ENCODE assay signal across 9 mouse cellular contexts in the genomic region with DNA sequence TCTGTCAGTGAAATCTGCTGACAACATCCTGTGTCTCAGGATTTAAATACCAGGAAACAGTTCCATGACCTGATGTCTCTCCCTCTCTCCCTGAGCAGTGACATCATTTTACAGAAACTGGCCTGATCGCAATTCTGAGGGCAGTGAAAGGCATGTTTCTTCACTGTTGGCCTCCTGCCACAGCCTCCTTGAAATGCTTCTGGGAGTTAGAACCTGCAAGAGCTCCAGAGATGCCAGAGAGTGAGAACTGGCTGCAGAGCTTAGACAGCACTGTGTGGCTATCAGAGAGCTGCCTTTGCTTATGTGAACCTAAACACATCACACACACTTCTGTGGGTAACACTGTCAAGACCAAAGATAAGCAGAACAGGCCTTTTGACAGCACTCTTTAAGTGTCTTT.
DNase-seq lines count a peak whose midpoint lies in the region; ATAC-seq and TF ChIP-seq lines count a peak whose summit lies in the region.
"Had no signal": no experiment of that assay in that cellular context is flagged by ENCODE, and none has a peak within 500 bp of the region (broad histone marks: within the 10 kb centered on the region; RNA-seq: fewer than 3 reads in every experiment).

No protein-coding gene starts in this region.

- H3K4me3 ChIP-seq in neural tube, embryonic 11.5 days (ENCODE audit: low read depth, low read length), result no peak overlapping the region
- H3K4me3 ChIP-seq in heart, postnatal 0 days (ENCODE audit: low read depth, low read length), result no peak overlapping the region
- H3K4me3 ChIP-seq in stomach, postnatal 0 days (ENCODE audit: low read depth, low read length), result no peak overlapping the region
- H3K4me3 ChIP-seq: megakaryocyte, embryonic 14.5 days had no signal

- H3K9ac ChIP-seq in neural tube, embryonic 11.5 days (ENCODE audit: low read length), result no peak overlapping the region
- no peak overlapping the region; the same call in 1 of the 2 replicates for H3K9ac ChIP-seq in heart, postnatal 0 days (replicated peaks; ENCODE audit: low read depth, low read length)
- H3K9ac ChIP-seq in stomach, postnatal 0 days (ENCODE audit: low read length), result no peak overlapping the region

- no peaks in the 10 kb centered on the region for H3K36me3 ChIP-seq in neural tube, embryonic 11.5 days (ENCODE audit: control insufficient read depth, insufficient read depth, low read length)
- no peaks in the 10 kb centered on the region for H3K36me3 ChIP-seq in heart, postnatal 0 days (replicated peaks; ENCODE audit: control insufficient read depth, insufficient read depth, low read length)
- H3K36me3 ChIP-seq in stomach, postnatal 0 days (ENCODE audit: control insufficient read depth, insufficient read depth, low read length), result no peaks in the 10 kb centered on the region

- peaks cover 6% of the 10 kb centered on the region; the same call in 1 of the 2 replicates for H3K4me1 ChIP-seq in neural tube, embryonic 11.5 days (ENCODE audit: control insufficient read depth, insufficient read depth, low read length)
- H3K4me1 ChIP-seq in heart, postnatal 0 days (ENCODE audit: control insufficient read depth, insufficient read depth), result peaks cover 17% of the 10 kb centered on the region
- H3K4me1 ChIP-seq in stomach, postnatal 0 days (replicated peaks; ENCODE audit: control insufficient read depth, insufficient read depth), result no peaks in the 10 kb centered on the region
- H3K4me1 ChIP-seq: megakaryocyte, embryonic 14.5 days had no signal

- 0 out of 2 replicates have a peak overlapping the region, but pooled peaks have one; percentile 14 for H3K27ac ChIP-seq in neural tube, embryonic 11.5 days (ENCODE audit: low read depth, low read length)
- H3K27ac ChIP-seq in heart, postnatal 0 days (ENCODE audit: low read depth), result peak overlapping the region; percentile 77; the same call in 1 of the 2 replicates
- 0 out of 2 replicates have a peak overlapping the region, but pooled peaks have one; percentile 40 for H3K27ac ChIP-seq in stomach, postnatal 0 days (replicated peaks)

- no peaks in the 10 kb centered on the region for H3K9me3 ChIP-seq in neural tube, embryonic 11.5 days (ENCODE audit: control insufficient read depth, low read length)
- no peaks in the 10 kb centered on the region for H3K9me3 ChIP-seq in heart, postnatal 0 days (replicated peaks; ENCODE audit: control insufficient read depth, low read length)
- H3K9me3 ChIP-seq in stomach, postnatal 0 days (ENCODE audit: control insufficient read depth, low read length), result no peaks in the 10 kb centered on the region
- H3K9me3 ChIP-seq: megakaryocyte, embryonic 14.5 days had no signal

- TF ChIP-seq CTCF in heart, postnatal 0 days (IDR thresholded peaks at IDR 0.05; ENCODE audit: low read depth), result no peak
- no peak for TF ChIP-seq CTCF in stomach, postnatal 0 days (IDR thresholded peaks at IDR 0.05; ENCODE audit: low read depth)

- no peak overlapping the region for H3K4me2 ChIP-seq in neural tube, embryonic 11.5 days (ENCODE audit: low read depth)
- peak overlapping the region; percentile 20; the same call in 1 of the 2 replicates for H3K4me2 ChIP-seq in heart, postnatal 0 days (ENCODE audit: low read depth, low read length)
- no peak overlapping the region for H3K4me2 ChIP-seq in stomach, postnatal 0 days (replicated peaks; ENCODE audit: low read depth)

- peak; percentile 36 for DNase-seq in adrenal gland, adult 2 months
- no peak for DNase-seq in adrenal gland, postnatal 4 days (ENCODE audit: low spot score in 2 of 2)
- DNase-seq in neural tube, embryonic 11.5 days (ENCODE audit: low spot score), result no peak
- no peak for DNase-seq in neural tube, embryonic 10.5 days (ENCODE audit: extremely low spot score, low spot score)
- peak; percentile 82 for DNase-seq in heart, postnatal 0 days (ENCODE audit: low spot score)
- DNase-seq in stomach, postnatal 0 days (ENCODE audit: low spot score), result no peak

- ATAC-seq in neural tube, embryonic 11.5 days (ENCODE audit: insufficient read depth, low FRiP score, low TSS enrichment), result no peak
- peak; percentile 71 for ATAC-seq in heart, postnatal 0 days (ENCODE audit: insufficient read depth, low read depth)
- ATAC-seq in stomach, postnatal 0 days (ENCODE audit: low FRiP score, low TSS enrichment), result peak; percentile 35; the same call in 1 of the 2 replicates
- no peak for ATAC-seq in activated CD4-positive, CD25-positive, alpha-beta regulatory T cell, adult 4 months
- ATAC-seq in megakaryocyte-erythroid progenitor cell, adult 5-6 weeks (replicated peaks; ENCODE audit: low FRiP score, low TSS enrichment, poor library complexity, severe bottlenecking), result no peak

- no peaks in the 10 kb centered on the region for H3K27me3 ChIP-seq in neural tube, embryonic 11.5 days (ENCODE audit: control insufficient read depth, insufficient read depth, low read length)
- H3K27me3 ChIP-seq in heart, postnatal 0 days (ENCODE audit: control insufficient read depth, insufficient read depth, low read length), result no peaks in the 10 kb centered on the region
- no peaks in the 10 kb centered on the region for H3K27me3 ChIP-seq in stomach, postnatal 0 days (ENCODE audit: control insufficient read depth, insufficient read depth, low read length)
- H3K27me3 ChIP-seq: megakaryocyte, embryonic 14.5 days had no signal

- no peak for TF ChIP-seq EP300 in heart, postnatal 0 days (IDR thresholded peaks at IDR 0.05; ENCODE audit: low read depth)
- TF ChIP-seq EP300 in stomach, postnatal 0 days (optimal IDR thresholded peaks at IDR 0.05), result no peak

- 70% methylated on average over 1 of the region's 1 CpGs for WGBS in neural tube, embryonic 11.5 days
- WGBS in heart, postnatal 0 days, result 0% methylated on average over 1 of the region's 1 CpGs
- 21% methylated on average over 1 of the region's 1 CpGs for WGBS in stomach, postnatal 0 days

Comparison
In these comparisons a context has a peak if more than half of its experiments do, and no peak if none do; other contexts are left out.
1. DNase-seq: peak in adrenal gland, adult 2 months (single experiment) and heart, postnatal 0 days (single experiment); none in adrenal gland, postnatal 4 days (0 of 2), neural tube, embryonic 11.5 days (single experiment), neural tube, embryonic 10.5 days (single experiment) and stomach, postnatal 0 days (single experiment).
2. ATAC-seq: peak in heart, postnatal 0 days (single experiment) and stomach, postnatal 0 days (single experiment); none in neural tube, embryonic 11.5 days (single experiment), activated CD4-positive, CD25-positive, alpha-beta regulatory T cell, adult 4 months (single experiment) and megakaryocyte-erythroid progenitor cell, adult 5-6 weeks (single experiment).
3. H3K27ac ChIP-seq: peak in every context shown above with its lines; median percentile 77 in heart, postnatal 0 days; 40 in stomach, postnatal 0 days; 14 in neural tube, embryonic 11.5 days.